Mouse (Mus musculus): Measurements from ENCODE around the gene Dync1i1.
A peak's percentile ranks its signal among the peaks of the same experiment; 100 is the strongest.

Gene Dync1i1

DNA sequence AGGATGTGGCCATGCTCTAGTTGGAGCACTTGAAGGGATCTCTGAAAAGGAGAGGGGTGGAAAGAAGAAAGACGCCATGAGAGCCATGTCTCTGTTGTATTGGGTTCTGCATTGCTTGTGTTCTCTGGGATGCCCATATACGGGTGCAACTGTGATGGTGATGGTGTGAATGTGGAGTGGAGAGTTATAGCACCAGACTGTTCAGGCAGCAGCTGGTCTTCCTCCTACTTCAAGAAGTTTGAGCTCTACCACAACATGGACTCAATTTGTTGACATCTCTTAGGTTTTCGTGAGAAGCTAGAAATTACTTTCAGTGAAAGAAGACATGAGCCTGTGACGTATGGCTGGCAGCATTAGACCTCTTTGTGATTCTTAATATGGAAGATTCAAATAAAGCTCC lies 44.8 kb downstream of the Dync1i1 start:
- no peak for DNase-seq (ENCODE audit: low spot score in 2 of 2)

DNA sequence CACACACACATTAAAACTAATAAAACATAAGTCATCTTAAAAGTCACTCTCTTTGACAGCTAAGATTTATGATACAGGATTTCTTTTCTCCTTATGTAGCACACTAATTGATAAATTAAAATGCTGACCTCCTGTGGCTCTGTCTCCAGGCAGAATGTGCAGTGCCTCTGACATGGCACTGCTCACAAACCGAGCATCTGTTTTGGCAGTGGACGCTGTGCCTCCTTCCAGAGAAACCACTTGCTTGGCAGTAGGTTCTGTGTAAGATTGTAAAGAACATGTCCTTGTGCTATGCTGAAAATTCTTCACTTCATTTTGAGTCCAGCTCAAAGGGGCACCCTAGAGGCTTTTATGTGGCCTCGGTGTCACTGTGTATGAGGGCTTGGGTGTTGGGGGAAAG lies 50.0 kb downstream of the Dync1i1 start:
- no peak for DNase-seq (ENCODE audit: low spot score in 2 of 2)

DNA sequence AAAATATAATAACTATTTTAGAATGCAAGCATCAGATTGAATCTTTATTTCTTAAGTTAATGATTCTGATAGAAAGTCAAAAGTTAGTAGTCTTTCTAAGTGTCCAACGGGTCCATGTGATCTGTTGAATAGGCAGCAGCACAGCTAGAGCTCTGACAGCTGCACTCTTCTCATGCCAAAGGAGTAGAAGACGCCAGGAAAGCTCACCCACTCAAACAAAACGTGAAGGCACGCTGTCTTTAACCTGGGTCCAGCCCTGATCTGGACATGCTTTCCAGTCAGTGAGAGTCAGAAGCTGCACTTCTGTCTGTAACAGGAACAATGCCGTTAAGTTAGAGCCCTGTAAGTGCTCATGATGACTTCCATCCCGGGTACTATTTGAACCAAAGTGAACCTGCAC lies 56.3 kb downstream of the Dync1i1 start:
- no peak for DNase-seq (ENCODE audit: low spot score in 2 of 2)

DNA sequence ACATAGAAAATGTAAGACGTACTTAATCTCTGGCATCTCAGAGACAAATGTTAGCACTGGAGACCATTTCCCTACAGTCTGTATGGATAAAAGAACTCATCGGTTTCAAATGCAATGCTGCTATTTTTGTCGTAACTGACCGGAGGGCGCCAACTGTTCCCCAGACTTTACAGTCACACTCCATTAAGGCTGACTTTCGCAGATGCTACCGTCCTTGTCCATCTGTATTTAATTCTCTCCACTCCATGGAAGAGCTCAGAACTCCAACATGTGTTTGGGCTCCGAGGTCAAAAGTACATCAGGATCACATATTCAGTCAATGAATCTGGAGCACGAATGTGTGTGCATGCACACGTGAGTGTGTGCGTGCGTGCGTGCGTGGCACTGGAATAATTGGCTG lies 58.4 kb downstream of the Dync1i1 start:
- DNase-seq (ENCODE audit: low spot score in 2 of 2): no peak

DNA sequence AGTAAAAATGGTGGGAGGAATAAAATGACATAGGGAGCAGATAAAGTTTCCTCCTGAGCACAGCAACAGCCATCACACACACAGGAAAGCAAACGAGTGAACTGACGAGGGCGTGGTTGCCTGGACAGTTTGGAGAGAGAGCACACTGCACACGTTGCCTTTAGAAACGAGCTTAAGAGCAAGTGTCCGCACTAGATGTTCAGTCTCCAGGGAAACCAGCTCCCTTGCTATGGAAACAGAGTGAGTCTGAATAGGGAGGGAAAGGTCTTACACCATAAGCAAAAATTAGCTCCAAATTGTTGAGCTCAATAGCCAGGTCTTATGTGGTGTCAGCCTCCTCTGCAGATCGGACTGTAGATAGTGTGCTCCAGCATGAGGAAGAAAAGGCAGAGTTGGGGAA lies 65.2 kb downstream of the Dync1i1 start:
- no peak for DNase-seq (ENCODE audit: low spot score in 2 of 2)

DNA sequence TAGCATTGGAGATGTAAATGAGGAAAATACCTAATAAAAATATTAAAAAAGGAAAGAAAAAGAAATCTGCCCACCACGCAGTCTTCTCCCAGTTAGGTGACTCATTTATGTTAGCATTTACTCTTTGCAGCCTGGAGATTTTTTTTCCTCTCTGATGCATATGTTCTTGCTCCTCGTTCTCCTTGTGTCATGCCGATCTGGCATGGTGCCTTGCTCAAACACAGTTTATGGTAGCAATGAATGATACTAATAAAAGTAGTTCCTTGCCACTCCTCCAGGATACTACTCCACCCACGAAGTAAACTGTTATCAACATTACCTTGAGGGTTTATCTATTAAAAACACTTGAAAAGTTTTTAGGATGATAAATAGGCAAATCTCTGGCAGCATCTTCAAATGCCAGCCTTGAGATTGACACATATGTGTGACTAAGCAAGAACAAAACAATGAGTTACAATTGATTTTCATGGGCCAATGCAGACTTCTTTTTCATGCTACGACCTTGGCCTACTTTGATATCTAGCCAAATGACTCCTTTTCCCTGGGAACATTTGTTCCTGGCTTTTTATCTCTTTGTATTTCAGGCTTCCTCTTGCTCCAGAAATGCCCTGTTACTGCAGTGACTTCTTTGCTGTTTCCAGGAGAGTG lies 68.8 kb downstream of the Dync1i1 start:
- no peak for DNase-seq (ENCODE audit: low spot score in 2 of 2)

DNA sequence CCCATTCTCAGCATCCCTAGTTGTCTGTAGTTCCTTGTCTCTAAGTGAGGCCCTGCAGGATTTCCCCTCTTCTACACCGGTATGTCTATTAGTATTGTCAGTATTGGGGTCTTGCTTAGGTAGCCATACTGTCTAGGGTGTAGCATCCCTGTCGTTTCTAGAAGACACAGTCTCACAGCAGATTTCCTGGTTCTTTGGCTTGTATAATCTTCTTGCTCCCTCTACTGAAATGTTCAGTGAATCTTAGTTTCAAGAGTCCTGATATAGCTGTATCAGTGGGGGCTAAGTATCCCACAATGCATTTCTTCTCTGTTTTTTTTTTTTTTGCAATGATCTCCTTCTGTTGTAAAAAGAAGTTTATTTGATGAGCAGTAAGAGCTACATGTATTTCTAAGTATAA lies 69.9 kb downstream of the Dync1i1 start:
- no peak for DNase-seq (ENCODE audit: low spot score in 2 of 2)

DNA sequence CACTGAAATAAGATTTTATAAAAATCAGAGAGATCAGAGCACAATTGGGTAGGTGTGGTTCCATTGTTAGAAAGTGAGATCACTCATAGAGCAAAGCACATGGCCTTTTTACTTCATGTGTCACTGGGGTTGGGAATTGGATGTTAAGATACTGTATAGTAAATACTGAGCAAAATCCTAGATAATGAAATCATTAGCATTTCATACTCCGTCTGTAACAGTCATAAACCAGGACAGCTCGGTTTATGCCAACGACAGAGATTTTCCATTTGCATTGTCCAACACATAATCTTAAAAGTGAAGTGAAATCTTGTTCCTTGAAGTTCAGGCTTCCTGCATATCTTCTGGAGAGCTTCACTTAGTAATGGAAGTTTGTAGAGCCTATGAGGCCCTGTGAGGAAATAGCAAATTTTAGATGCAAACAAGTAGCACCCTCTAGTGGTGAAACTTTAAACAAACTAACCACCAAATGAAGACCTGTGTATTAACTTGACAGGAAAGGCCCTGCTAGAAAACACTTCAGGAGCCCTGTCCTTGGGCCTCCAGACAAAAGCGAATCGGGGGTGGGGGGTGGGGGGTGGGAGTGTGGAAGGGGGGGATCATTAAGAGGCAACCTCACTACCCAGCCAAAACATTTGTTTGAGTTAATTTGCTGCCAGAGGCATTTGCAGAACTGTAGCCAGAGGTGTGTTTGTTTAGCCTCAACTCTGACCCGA lies 76.8 kb downstream of the Dync1i1 start:
- DNase-seq (ENCODE audit: low spot score in 2 of 2): no peak

DNA sequence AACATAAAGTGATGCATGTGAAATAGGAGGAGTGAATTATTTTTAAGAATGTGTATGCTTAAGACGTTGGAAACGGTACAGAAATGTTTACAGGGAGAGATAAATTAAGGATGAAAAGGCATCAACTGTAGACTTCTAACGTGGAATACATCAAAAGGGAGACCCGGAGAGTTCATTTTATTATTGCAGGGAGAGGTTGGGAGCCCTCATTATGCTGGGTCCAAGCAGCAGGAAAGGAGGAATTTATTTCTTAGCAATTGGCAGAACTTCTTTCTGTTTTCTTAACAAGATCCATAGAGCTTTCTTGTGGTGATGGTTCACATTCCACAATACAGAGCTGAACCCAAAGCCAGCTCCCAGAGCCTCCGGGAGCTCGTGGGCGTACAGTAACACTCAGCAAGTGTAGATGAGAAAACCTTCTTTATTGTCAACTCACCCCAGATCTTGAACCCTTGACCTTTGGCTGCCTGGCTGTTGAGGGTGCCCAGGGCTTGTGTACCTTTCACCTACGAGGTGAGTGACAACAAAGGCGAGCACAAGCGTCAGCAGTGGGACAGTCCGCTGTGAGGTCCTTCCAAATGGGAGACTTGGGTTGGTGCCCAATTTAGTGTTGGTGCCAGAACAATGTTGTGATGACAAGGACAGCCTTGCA lies 77.5 kb downstream of the Dync1i1 start:
- DNase-seq (ENCODE audit: low spot score in 2 of 2): no peak

DNA sequence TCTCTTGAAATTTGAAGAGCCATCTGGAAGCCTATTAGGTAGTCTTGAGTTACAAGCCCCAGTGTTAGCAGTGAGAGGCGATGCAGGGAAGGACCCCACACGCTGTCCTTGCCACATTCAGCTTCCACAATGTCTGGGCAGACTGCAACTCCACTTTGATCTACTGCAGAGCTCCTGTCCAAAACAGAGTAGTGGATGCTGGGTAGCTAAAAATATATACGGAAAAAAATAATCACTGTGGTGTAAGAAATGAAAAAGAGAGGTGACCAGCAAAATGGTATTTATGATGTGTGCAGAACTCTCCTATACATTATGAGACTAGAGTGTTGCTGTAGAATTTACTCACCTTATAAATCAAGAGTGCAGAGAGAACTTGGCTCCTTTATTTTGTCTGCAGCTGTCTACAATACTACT lies 82.6 kb downstream of the Dync1i1 start:
- DNase-seq (ENCODE audit: low spot score in 2 of 2): no peak

DNA sequence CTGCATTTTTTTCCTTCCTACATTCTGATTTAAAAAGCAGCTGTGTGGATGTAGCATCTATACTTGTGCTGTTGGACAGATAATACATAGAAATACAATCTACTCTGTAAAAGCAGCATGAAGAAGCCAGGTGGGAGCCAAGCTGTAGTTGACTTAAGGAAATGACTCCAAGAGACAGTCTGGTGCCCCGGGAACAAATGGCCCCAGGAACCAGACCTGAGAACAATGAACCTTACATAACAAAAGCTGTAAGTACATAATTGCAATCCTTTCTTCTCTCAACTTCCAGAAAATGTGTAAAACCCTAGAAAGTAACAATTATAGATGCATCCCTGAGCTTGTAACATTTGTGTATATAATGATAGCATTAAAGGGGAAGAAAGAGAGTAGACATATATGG lies 86.6 kb downstream of the Dync1i1 start:
- DNase-seq (ENCODE audit: low spot score in 2 of 2): no peak

DNA sequence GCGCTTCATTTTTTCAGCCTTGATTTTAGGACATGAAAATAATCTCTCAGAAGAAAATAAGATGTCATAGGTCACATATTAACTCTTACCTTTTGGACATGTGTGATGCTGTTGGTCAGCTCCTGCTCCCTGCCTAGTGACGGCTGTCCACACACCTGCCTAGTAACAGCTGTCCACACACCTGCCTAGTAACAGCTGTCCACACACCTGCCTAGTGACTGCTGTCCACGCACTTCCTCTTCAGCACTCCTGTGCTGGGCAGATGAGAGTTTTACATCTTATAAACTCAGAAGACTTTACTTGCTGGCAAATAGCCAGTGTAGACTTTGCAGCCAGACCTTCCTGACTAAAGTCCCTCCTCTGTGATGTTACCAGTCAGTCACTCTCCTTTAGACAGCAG lies 94.2 kb downstream of the Dync1i1 start:
- no peak for DNase-seq (ENCODE audit: low spot score in 2 of 2)

DNA sequence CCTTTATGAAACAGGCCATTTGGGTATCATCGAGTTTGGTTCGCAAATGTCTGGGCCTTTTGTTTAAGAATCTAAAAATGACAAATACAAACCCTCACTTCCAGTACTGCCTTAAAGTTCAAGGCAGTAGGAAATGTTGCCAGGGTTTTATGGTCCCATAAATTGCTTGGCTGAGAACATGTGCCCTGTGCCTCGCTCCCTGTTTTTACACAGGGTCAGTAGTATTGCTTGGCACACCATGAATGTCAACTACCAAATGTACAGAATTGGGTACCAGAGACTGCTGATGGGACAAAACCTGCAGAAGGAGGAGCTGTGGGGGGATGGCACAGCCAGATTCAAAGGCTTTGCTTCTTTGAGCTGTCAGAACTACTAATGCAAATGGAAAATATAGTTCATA lies 100.0 kb downstream of the Dync1i1 start:
- DNase-seq (ENCODE audit: low spot score in 2 of 2): no peak

DNA sequence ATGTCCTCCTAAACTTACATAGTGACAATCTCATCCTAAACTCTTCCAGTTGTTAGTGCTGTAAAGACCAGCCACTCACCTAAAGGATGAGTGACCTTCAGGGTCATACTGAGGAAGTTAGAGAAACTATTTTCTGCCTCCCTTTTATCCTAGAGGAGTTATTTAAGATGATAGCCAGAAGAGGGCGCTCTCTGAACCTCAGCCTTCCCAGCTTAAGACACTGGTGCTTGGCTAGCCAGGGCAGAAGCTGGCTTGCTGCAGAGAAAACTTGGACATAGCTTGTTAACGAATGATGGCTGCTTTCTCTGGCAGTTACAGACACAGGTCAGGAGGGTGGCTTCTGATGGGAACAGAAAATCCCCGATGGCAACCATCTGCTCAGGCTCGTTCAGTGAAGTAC lies 101.6 kb downstream of the Dync1i1 start:
- DNase-seq (ENCODE audit: low spot score in 2 of 2): no peak

DNA sequence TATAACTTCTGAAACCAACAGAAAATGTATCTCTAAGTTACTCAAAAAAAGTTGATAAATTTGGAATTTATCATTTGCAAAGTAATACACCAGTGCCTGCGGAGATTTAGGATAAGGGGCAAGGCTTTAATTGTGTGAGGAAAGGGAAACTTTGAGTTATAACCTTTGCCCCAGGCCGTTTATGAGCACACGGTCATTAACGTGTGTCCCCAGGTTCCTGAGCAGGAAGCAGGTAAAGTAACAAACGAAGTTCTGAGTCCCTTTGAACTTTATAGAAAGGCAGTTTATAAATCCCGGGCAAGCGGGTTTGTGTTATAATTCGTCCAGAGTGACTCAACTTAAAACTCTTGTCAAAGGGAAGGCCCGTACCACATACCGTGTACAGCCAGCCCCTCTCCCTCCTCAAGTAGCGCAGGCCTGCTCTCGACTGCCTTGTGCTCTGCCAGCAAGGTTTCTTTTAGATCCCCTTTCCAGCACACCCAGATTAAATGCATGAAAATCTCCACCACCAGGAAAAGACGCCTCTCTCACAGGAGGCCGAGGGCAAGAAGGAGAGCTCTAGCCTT lies 103.1 kb downstream of the Dync1i1 start:
- no peak for DNase-seq (ENCODE audit: low spot score in 2 of 2)

DNA sequence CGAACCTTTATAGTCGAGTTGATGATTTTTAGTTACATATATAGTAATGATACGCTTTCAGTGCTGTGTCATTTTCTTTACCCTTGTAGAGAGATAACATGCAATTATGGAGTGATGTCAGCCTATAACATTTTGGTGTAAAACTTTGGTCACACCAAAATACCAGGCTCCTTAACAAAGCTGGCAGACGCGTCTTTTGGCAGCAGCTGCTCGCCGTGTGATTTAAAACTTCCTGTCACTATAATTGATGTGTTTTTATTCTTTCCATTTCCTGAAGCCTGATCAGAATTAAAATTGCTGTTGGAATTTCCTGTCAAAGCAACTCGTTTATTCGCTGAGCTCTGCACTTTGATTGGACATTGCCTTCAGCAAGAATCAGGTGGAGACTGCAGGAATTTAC lies 103.7 kb downstream of the Dync1i1 start:
- DNase-seq (ENCODE audit: low spot score in 2 of 2): no peak

DNA sequence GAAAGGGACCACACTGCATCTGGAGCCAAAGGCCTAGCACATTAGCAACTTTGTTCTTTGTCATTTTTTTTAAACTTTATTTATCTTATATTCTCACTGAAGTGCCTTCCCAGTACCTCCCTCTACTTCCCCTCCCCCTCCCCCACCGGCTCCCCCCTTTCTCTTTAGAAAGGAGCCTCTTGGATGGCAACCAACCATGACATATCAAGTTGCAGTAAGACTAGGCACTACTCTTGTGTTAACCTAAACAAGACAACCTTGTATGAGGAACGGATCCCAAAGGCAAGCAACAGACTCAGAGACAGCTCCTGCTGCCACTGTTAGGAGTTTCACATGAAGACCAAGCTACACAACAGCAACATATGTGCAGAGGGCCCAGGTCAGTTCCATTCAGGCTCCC lies 105.3 kb downstream of the Dync1i1 start:
- DNase-seq (ENCODE audit: low spot score in 2 of 2): no peak

DNA sequence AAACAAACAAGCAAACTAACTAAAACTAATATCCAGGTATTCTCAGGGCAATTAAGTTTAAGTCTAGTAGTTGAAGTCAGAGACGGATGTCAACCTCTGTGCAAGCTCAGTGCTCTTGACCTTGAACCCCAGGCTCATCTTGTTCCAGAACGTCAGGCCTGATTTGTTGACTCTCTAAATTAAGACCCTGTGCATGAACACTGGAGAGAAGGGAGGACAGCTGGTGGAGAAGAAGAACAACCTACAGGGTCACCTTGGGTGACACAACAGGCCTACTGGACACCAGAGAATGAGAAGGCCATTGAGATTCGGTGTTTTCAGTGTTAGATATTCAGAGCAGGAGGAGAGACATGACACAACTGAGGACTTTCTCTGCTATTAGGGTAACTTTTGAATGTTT lies 105.8 kb downstream of the Dync1i1 start:
- DNase-seq (ENCODE audit: low spot score in 2 of 2): no peak

DNA sequence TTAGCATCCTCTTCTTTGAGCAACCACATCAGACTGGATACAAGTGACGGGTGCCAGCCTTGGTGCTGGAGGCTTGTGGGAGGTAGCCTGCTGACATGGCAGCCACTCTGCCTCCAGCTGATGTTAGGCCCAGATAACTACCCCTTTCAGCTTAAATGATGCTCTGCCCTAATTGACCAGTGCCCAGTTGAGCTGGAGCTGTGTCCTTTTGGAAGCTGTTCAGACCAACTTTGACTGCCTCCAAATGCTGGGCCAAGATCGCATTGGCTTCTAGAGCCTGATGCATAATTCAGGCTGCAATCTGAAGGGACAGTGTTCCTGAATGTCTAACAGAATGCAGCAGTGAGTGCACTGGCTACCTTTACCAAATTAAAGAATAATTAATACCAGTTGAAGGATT lies 107.4 kb downstream of the Dync1i1 start:
- no peak for DNase-seq (ENCODE audit: low spot score in 2 of 2)

DNA sequence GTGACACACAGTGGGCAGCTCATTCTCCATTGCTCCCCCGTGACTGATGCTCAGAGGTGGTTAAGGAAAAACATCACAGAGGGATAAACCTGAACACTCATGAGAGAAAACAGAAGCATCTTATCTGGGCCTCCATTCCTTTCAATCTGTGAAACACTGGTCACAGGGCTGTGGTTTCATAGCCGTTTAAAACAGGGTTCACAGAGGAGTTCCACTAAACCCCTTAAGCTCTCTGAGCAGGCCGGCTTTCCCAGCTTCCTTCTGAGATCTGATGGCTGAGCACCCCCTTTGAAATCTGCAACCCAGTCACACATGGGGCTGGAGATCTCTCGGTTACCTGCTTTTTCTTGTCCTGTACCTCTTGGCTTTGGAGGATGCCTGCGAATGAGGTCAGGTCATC lies 117.0 kb downstream of the Dync1i1 start:
- peak in 1 of 2 experiments; percentile 30 for DNase-seq (ENCODE audit: low spot score in 2 of 2)

DNA sequence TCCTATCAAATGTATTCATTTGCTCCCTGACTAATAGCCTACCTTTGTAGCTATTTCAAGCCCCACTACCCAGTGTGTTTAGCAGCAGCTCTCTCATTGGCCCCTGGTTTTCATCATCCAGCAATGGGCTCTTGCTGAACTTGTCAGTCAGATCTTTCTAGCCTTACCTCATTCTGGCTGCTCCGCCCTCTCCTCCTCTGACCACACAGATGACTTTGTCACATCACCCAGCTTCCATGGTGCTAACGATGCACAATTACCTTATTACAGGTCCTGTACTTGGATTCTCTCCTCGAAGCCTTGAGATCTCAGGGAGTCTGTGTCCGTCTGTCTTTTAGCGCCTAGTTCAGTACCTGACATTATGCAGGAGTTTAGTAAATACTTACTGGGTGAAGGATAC lies 120.7 kb downstream of the Dync1i1 start:
- DNase-seq (ENCODE audit: low spot score in 2 of 2): peak in 1 of 2 experiments; percentile 20

DNA sequence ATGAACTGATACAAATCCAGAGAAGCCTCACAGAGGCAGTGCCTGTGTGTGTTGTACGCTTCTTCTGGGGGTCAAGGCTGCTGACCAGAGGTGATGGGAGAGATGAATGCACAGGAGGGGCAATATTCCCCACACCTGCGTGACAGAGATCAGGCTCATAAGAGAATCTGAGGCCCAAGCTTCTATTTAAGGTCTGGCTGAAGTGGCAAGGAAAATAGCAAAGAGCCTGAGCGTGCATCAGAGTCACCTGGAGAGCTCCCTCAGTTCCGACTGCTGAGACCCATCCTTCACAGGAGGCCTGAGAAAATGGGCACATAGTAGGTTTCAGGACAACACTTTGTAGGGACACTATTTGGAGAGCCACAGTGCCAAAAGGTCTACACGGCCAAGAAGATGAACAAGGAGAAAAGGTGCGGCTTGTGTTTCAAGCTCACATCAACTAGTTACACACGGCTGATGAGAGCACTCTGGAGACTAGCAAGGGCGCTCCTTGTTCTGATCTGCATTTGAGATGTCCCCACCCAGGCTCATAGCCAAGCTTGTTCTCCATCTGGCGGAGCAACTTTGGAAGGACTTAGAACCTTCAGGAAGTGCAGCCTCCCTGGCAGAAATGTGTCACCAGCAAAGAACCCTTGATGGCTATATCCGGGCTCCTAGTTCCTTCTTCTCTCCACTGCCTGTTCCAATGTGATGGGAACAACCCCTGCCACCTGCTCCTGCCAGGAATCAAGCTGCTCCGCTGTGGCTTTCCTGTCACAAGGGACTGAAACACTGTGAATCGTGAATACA lies 128.8 kb downstream of the Dync1i1 start:
- no peak for DNase-seq (ENCODE audit: low spot score in 2 of 2)
